Mouse (Mus musculus) MEL (cell line): ENCODE results near the gene Cntd1. TPM values are rescaled to one million over a fixed set of nuclear protein-coding genes. Genes with fewer than 3 reads are reported as not detected.

Experiments
- DNase-seq: peaks from one replicate; pipeline ENCODE4 v3.0.0; 2011; ENCODE audit warnings: low read depth, low spot score
- H3K27ac ChIP-seq: 2 replicates; pipeline ENCODE4 v1.5.1; 2012; ENCODE audit warnings: low read depth, mild to moderate bottlenecking, control low read depth, low read length, moderate library complexity; ENCODE audit not compliant: control insufficient read depth
- H3K27me3 ChIP-seq, 2 experiments: fragments of 150-350 bp in 1 of 2; sonication (generic) in 1 of 2; 2 replicates each; pipeline ENCODE4 v1.6.1; 2012; ENCODE audit warnings: low read length in 2 of 2, mild to moderate bottlenecking in 2 of 2, improper control_type of control experiment in 1 of 2, moderate library complexity in 1 of 2; ENCODE audit not compliant: insufficient read depth in 2 of 2, control insufficient read depth in 1 of 2
- H3K36me3 ChIP-seq, 2 experiments: 2 replicates each; pipeline ENCODE4 v1.6.1; 2012 to 2014; ENCODE audit warnings: low read length in 2 of 2, improper control_type of control experiment in 1 of 2, inconsistent platforms in 1 of 2, mild to moderate bottlenecking in 1 of 2; ENCODE audit not compliant: insufficient read depth in 2 of 2, control insufficient read depth in 1 of 2
- H3K4me1 ChIP-seq, 2 experiments: fragments of 150-350 bp in 1 of 2; sonication (generic) in 1 of 2; 2 replicates each; pipeline ENCODE4 v1.6.1; 2012; ENCODE audit warnings: low read length in 2 of 2, improper control_type of control experiment in 1 of 2, mild to moderate bottlenecking in 1 of 2; ENCODE audit not compliant: insufficient read depth in 2 of 2, control insufficient read depth in 1 of 2
- H3K4me3 ChIP-seq, 2 experiments: fragments of 150-350 bp in 1 of 2; sonication (generic) in 1 of 2; 2 replicates each; pipeline ENCODE4 v1.5.1; 2012; ENCODE audit warnings: low read depth in 2 of 2, low read length in 2 of 2, mild to moderate bottlenecking in 2 of 2, moderate library complexity in 2 of 2, control low read depth in 1 of 2, improper control_type of control experiment in 1 of 2; ENCODE audit not compliant: control insufficient read depth in 1 of 2, insufficient read depth in 1 of 2
- H3K79me2 ChIP-seq: 2 replicates; pipeline ENCODE4 v1.6.1; 2012; ENCODE audit warnings: mild to moderate bottlenecking, low read length, moderate library complexity; ENCODE audit not compliant: control insufficient read depth, poor library complexity, insufficient read depth
- H3K9ac ChIP-seq: 2 replicates; pipeline ENCODE4 v1.6.1; 2012; ENCODE audit warnings: low read depth, mild to moderate bottlenecking, control low read depth, low read length, moderate library complexity; ENCODE audit not compliant: control insufficient read depth, poor library complexity, severe bottlenecking
- H3K9me3 ChIP-seq: fragments of 150-350 bp; sonication (generic); replicated peaks from 2 replicates; pipeline ENCODE4 v1.6.1; 2012; ENCODE audit warnings: mild to moderate bottlenecking, low read length, improper control_type of control experiment, moderate library complexity; ENCODE audit not compliant: insufficient read depth
- BHLHE40 ChIP-seq: IDR thresholded peaks from 2 replicates; pipeline ENCODE4 v1.6.1; 2012; ENCODE audit warnings: low read depth, mild to moderate bottlenecking, inconsistent platforms, low read length, improper control_type of control experiment, borderline replicate concordance
- CTCF ChIP-seq, 3 experiments: IDR thresholded peaks in 2 of 3; conservative IDR thresholded peaks in 1 of 3; 2 replicates each; pipeline ENCODE4 v1.5.1; 2011 to 2012; ENCODE audit warnings: low read length in 3 of 3, low read depth in 2 of 3, mild to moderate bottlenecking in 2 of 3, improper control_type of control experiment in 1 of 3, inconsistent platforms in 1 of 3, mixed read lengths in 1 of 3, moderate library complexity in 1 of 3; ENCODE audit not compliant: control insufficient read depth in 1 of 3, insufficient read depth in 1 of 3, poor library complexity in 1 of 3, severe bottlenecking in 1 of 3
- GATA1 ChIP-seq: IDR thresholded peaks from 2 replicates; pipeline ENCODE4 v1.6.1; 2011; ENCODE audit warnings: low read depth, low read length, improper control_type of control experiment
- KAT2A ChIP-seq: conservative IDR thresholded peaks from 2 replicates; pipeline ENCODE4 v1.6.1; 2012; ENCODE audit warnings: low read depth, low read length, improper control_type of control experiment, inconsistent platforms
- MAX ChIP-seq: IDR thresholded peaks from 2 replicates; pipeline ENCODE4 v1.6.1; 2011; ENCODE audit warnings: low read length, improper control_type of control experiment
- MYC ChIP-seq: IDR thresholded peaks from 2 replicates; pipeline ENCODE4 v1.6.1; 2011; ENCODE audit warnings: low read depth, mild to moderate bottlenecking, low read length, improper control_type of control experiment, moderate library complexity
- POLR2A ChIP-seq, 2 experiments: IDR thresholded peaks; 2 replicates each; pipeline ENCODE4 v1.6.1; 2011 to 2012; ENCODE audit warnings: low read length in 2 of 2, mild to moderate bottlenecking in 2 of 2, control low read depth in 1 of 2, improper control_type of control experiment in 1 of 2, low read depth in 1 of 2, moderate library complexity in 1 of 2; ENCODE audit not compliant: control insufficient read depth in 1 of 2, insufficient read depth in 1 of 2, poor library complexity in 1 of 2
- POLR2AphosphoS5 ChIP-seq: IDR thresholded peaks from 2 replicates; pipeline ENCODE4 v1.6.1; 2012; ENCODE audit warnings: low read depth, borderline replicate concordance, mild to moderate bottlenecking, inconsistent platforms, low read length, moderate library complexity, mixed read lengths
- RCOR1 ChIP-seq: IDR thresholded peaks from 2 replicates; pipeline ENCODE4 v1.6.1; 2012; ENCODE audit warnings: low read depth, mild to moderate bottlenecking, inconsistent platforms, low read length, improper control_type of control experiment
- UBTF ChIP-seq: IDR thresholded peaks from 2 replicates; pipeline ENCODE4 v1.6.1; 2012; ENCODE audit warnings: low read depth, mild to moderate bottlenecking, inconsistent platforms, low read length, improper control_type of control experiment, moderate library complexity, borderline replicate concordance; ENCODE audit not compliant: insufficient read depth
- USF1 ChIP-seq: IDR thresholded peaks from 2 replicates; pipeline ENCODE4 v1.6.1; 2014; ENCODE audit warnings: low read depth, mild to moderate bottlenecking, inconsistent platforms, low read length, improper control_type of control experiment, moderate library complexity
- USF2 ChIP-seq, 2 experiments: IDR thresholded peaks; 2 replicates each; pipeline ENCODE4 v1.6.1; 2011 to 2012; ENCODE audit warnings: improper control_type of control experiment in 2 of 2, low read length in 2 of 2, borderline replicate concordance in 1 of 2, inconsistent platforms in 1 of 2, low read depth in 1 of 2, mild to moderate bottlenecking in 1 of 2; ENCODE audit not compliant: insufficient read depth in 1 of 2
- ZC3H11A ChIP-seq: IDR thresholded peaks from 2 replicates; pipeline ENCODE4 v1.6.1; 2012; ENCODE audit warnings: low read depth, mild to moderate bottlenecking, inconsistent platforms, low read length, improper control_type of control experiment
- polyA plus RNA-seq, 2 experiments: library from polyadenylated mRNA; stranded (reverse) in 1 of 2; unstranded in 1 of 2; fragments of >175 nt in 1 of 2; fragments of >200 nt in 1 of 2; gene quantifications; 2 replicates each; pipeline versions ENCODE4 v1.2.1 to v1.2.4; 2012; ENCODE audit warnings: low replicate concordance in 2 of 2, low read depth in 1 of 2; ENCODE audit not compliant: insufficient read length in 2 of 2, insufficient read depth in 1 of 2, missing spikeins in 1 of 2
- total RNA-seq: library from RNA; depleted of rRNA; stranded (reverse); fragments of 300-350 nt; gene quantifications from 2 replicates; pipeline ENCODE4 v1.2.3, GENCODE M21; 2012

The Cntd1 gene
- total and polyA plus RNA-seq, 3 experiments, result 0.84 to 2.4 TPM; not detected in 1

DNA sequence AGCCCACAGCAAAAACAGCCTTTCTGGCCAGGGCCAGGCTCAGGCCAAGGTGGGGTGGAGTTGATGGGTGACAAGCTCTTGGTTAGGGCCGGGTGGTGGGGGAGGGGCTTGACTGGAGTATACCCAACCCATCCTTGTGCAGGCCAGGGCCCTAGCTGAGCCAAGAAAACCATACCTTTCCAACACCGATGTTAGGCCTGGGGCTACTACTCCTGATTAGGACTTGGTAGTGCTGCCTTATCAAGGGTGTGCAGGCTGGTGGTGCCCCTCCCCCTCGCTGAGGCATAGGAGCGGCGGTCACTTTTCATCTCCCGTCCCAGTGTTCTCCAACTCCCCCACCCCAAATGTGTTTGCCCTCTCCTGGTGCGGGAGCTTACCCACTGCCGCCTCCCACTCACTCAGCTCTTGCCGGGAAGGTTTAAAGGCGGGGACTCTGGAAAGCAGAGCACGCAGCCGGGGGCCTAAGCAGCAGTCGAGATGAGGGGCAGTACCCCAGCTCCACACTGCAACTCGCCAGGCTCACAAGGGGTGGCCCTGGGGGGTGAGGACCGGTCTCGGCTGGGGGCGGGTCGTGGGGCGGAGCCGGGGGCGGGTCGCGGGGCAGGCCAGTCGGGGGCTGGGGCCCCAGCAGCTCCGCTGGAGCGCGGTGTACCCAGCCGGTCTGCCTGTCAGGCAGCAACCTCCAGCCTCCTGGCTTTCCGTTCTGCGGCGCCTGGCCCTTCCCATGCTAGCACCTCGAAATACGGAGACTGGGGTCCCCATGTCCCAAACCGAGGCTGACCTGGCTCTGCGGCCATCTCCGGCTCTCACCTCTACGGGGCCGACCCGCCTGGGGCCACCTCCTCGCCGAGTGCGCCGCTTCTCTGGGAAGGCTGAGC is 18.6 kb upstream of the Cntd1 start, which contains the start of gene Wnk4 (continued):
- TF ChIP-seq ZC3H11A (no peak), BHLHE40 (no peak), GATA1 (peak; percentile 85), KAT2A (no peak), POLR2A (IDR thresholded peaks at IDR 0.05; ENCODE audit: control insufficient read depth in 1 of 2, insufficient read depth in 1 of 2, low read depth in 1 of 2, low read length in 2 of 2, poor library complexity in 1 of 2) (peak; percentile 51 to 58; a peak in 2 of 4 replicates), CTCF (IDR thresholded peaks at IDR 0.05 in 2 of 3, conservative IDR thresholded peaks at IDR 0.05 in 1 of 3; ENCODE audit: control insufficient read depth in 1 of 3, insufficient read depth in 1 of 3, low read depth in 2 of 3, low read length in 3 of 3, poor library complexity in 1 of 3, severe bottlenecking in 1 of 3) (no peak), POLR2AphosphoS5 (no peak; the same call in 1 of the 2 replicates), USF2 (IDR thresholded peaks at IDR 0.05; ENCODE audit: borderline replicate concordance in 1 of 2, insufficient read depth in 1 of 2, low read depth in 1 of 2, low read length in 2 of 2) (no peak), MYC (no peak)

DNA sequence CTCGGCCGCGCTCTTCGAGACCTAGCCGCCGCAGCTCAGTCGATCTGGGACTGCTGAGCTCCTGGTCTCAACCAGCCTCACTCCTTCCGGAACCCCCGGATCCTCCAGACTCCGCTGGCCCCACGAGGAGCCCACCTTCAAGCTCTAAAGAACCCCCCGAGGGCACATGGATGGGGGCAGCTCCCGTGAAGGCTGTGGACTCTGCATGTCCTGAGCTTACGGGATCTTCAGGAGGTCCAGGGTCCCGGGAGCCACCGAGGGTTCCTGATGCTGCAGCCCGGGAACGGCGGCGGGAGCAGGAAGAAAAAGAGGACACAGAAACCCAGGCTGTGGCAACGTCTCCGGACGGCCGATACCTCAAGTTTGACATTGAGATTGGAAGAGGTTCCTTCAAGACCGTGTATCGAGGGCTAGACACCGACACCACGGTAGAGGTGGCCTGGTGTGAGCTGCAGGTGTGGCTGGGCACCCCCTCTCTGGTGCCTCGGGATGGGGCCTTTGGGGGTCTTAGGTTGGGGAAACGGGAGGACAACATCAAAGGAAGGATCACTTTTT is 17.9 kb upstream of the Cntd1 start:
- TF ChIP-seq POLR2A (IDR thresholded peaks at IDR 0.05; ENCODE audit: control insufficient read depth in 1 of 2, insufficient read depth in 1 of 2, low read depth in 1 of 2, low read length in 2 of 2, poor library complexity in 1 of 2) (0 out of 4 replicates have a peak, but pooled peaks of 1 of the 2 experiments have one; percentile 4), MYC (no peak)
- TF ChIP-seq, all 39 proteins: peak for 1
- Histone ChIP-seq H3K4me1 (peaks cover 3 to 20% of the 10 kb centered on the region in 2 experiments; a peak in 3 of 4 replicates), H3K79me2 (peaks cover 3% of the 10 kb centered on the region; the same call in 1 of the 2 replicates), H3K9ac (peak overlapping the region; percentile 80), H3K27me3 (no peaks in the 10 kb centered on the region; a peak in 1 of 4 replicates), H3K27ac (peak overlapping the region; percentile 23; the same call in 1 of the 2 replicates), H3K4me3 (peak overlapping the region; percentile 72 to 80), H3K9me3 (no peaks in the 10 kb centered on the region), H3K36me3 (peaks cover 0 to 10% of the 10 kb centered on the region in 2 experiments; a peak in 2 of 4 replicates)
- DNase-seq, result peak; percentile 43

DNA sequence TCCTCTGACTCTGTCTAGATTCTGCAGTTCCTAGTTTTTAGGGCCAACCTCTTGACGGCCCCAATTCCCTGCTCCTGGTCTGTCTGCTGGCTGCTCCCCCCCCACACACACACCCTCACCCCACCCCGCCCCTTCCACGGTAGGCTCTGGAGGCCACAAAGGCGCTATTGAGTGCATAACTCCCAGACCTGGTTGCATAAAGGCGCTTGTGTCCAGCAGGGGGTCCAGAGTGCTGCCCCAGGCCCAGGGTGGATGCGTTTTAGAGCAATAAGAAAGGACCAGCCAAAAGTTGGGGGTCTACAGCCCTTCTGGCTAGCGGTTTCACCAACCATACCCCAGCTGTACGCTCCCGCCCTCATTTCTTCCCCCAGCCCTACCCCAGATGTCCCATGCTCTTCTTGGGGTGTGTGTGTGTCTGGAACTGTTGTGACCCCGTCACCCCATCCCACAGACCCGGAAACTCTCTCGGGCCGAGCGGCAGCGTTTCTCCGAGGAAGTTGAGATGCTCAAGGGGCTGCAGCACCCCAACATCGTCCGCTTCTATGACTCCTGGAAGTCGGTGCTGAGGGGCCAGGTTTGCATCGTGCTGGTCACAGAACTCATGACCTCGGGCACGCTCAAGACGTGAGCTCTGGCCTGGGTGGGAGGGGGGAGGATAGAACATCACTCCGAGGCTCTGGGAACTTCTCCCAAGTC is 16.4 kb upstream of the Cntd1 start:
- Histone ChIP-seq H3K4me1 (peaks cover 3 to 20% of the 10 kb centered on the region in 2 experiments; a peak in 3 of 4 replicates), H3K36me3 (peaks cover 0 to 10% of the 10 kb centered on the region in 2 experiments; a peak in 2 of 4 replicates), H3K79me2 (peaks cover 3% of the 10 kb centered on the region; the same call in 1 of the 2 replicates), H3K27me3 (no peaks in the 10 kb centered on the region; a peak in 1 of 4 replicates), H3K9me3 (no peaks in the 10 kb centered on the region), H3K27ac (no peak overlapping the region), H3K4me3 (no peak overlapping the region), H3K9ac (no peak overlapping the region)
- TF ChIP-seq UBTF (no peak), RCOR1 (no peak), POLR2A (IDR thresholded peaks at IDR 0.05; ENCODE audit: control insufficient read depth in 1 of 2, insufficient read depth in 1 of 2, low read depth in 1 of 2, low read length in 2 of 2, poor library complexity in 1 of 2) (no peak), MAX (no peak), USF1 (no peak)
- DNase-seq, result no peak
